Mouse (Mus musculus) liver (tissue): Measurements from ENCODE around the gene Gsta4.
A peak's percentile ranks its signal among the peaks of the same experiment; 100 is the strongest.
"Not testable (repeated sequence)": the region's sequence is repeated elsewhere in the genome, so short reads cannot be mapped to it uniquely, and the experiment has no call there.

Source experiments
- DNase-seq: peaks from one replicate; pipeline ENCODE4 v3.0.0-alpha.2; 2020; ENCODE audit warnings: mixed read lengths

The Gsta4 gene

DNA sequence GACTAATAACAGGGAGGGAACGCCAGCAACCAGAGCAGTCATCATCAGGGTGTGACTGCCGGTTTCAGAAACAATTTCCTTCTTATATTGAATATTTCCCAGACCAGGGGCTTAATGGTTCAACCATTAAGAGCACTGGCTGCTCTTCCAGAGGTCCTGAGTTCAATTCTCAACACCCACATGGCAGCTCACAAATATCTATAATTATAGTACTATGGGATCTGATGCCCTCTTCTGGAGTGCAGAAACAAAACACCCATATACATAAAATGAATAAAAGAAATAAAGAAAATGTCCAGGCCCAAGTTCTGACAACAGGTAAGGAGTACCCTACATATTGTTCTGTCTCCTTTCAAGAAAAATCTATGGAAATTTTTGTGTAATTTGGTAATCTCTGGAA, 3.5 kb upstream of the Gsta4 start:
- no peak for DNase-seq

DNA sequence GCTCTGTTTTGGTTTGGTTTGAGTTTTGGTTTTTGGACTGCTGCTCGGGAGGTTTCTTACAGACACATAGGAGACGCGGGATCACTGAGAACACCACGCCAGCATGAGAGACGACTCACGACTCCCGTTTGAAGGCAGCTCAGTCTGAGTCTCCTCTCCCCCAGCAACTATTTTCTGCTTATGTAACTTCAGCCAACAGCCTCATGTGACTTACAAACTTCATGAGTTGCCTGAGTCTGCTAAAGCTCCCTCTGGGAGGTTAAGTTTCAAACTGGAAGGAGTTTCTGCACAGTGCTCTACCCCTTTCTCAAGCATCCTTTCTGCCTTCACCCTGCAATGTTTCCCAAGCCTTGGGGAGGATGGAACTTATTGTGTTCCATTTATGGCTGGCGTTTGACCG, 3.1 kb downstream of the Gsta4 start:
- DNase-seq = no peak

DNA sequence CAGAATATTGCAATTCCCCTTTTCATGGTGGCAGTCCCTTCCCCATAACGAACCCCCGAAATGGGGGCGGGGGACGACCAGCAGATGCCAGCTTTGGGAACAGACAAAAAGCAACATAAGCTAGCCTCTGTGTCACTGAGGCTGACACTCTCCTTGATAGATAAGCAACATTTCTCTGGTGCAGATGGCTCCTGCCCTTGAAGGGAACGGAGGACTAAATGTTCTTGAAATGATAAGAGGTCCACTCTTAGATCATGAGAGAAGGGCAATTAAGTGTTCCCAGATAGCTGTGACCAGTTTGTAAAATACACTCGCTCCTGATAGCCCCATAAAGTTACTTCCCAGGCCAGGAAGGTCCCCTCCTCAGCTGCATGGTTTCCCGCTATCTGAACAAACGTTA, 6.3 kb downstream of the Gsta4 start:
- DNase-seq = peak; percentile 39

DNA sequence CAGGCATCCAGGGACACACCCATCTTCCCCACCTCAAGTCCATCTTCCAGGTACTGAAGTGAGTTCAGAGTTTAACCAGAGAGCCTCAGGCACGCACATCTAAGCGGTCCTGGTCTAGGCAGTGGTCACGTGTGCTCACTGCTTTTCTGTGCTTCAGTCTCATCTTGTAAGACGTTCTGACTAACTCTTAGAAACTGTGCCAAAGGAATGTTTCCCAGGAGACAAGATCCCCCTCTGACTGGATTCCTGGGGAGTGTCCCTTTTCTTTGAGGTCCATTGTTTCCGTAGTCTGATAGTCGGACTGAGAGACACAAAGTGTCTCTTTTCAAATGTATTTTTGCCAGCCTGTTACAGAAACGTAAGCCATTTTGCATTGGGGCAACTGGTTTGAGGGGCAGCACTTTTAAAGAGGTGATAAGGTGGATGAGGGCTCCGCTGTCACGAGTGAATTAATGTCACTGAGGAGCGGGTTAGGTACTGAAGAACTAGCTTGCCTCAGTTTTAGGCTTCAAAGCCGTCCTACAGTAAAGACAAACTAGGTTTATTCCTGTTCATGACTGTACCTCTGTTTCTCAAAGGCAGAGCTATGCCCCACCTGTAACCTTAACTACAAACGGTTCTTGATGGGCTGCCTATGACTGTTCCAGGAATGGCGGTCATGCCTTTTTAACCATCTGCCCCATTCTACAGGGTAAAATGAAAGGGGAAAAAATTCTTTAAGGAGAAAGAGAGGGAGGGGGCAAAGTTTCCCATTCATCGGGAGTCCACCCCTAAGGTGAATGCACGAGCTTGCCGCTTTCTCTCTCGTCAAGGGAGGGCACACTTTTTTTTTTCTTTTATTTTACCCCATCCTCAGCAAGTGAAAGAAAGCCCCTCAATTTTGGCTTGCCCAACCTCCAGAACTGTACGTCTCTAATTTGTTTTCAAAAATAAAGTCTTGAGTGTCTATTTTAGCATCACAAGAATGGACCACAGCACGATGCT, 8.4 kb downstream of the Gsta4 start:
- no peak for DNase-seq

DNA sequence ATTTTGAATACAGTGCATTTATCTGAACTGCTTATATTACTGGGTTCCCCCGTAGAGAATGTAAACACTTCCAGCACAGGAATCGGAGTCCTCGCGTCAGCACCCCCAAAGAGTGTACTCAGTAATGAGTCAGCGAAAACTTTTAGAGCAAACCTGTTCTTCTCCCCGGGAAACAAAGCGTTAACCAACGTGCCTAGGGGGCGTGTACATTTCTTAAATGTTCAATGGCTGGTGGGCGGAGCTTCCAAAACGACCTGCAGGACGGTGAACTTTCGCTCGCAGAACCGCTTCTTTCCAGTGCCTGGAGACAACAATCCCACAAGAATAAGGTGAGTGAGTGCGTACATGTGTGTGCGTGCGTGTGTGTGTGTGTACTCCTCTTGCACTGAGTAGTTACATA, 9.2 kb downstream of the Gsta4 start:
- peak; percentile 91 for DNase-seq

DNA sequence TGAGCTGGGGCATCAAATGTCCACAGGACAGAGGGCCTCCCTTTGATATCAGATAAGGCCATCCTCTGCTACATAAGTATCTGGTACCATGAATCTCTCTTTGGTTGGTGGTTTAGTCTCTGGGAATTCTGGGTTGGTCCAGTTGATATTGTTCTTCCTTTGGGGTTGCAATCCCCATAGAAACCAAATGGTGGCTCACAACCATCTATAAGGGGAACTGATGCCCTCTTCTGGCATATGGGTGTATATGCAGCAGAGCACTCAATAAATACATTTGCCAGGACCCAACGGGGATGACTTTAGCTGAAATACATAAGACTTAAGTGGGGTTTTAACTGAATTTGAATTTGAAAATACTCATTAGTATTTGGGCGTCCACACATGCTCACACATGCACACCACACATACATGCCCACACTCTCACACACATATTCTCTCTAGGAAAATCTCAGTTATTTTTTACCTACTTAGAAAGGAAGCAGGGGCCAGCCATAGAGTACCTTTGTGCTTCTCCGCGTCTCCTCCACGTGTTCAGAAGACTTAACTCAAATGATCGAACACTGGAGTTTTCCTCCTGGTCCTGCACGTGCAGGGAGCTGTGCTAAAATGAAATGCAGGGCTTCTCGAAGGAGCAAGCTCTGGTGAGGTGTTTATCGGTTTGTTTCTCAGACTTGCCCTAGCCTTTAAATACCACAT, 11.5 kb downstream of the Gsta4 start:
- peak; percentile 36 for DNase-seq

DNA sequence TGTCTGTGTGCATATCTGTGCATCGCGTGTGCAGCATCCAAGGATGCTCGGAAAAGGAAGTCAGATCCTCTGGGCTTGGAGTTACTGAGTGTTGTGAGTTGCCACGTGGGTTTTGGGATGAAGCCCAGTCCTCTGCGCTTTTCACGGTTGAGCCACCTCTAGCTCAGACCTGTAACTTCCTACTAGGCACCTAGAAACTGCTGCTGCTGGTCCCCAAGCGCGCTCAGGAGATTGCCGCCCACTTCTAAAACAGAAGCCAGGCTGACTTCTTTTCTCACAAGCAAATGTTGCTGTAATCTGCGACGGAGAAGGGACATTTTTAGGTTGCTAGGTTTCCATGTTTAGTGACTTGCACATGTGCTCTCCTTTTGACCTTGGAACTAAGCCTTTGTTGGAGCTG, 12.5 kb downstream of the Gsta4 start:
- no peak for DNase-seq

DNA sequence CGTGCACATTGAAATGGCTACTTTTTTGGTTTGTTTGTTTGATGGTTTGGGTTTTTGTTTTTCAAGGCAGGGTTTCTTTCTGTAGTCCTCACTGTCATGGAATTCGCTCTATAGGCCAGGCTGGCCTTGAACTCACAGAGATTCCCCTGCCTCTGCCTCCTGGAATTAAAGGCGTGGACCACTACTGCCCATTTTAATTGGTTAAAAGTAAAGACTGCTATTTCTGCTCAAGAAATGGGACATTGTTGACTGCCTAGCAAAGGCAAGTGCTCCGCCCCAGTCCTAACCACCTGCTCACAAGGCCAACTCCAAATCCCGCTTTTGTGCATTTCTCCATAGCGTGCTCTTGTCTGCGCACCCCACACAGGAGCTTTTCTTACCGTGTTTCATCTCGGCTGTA, 15.2 kb downstream of the Gsta4 start:
- no peak for DNase-seq

DNA sequence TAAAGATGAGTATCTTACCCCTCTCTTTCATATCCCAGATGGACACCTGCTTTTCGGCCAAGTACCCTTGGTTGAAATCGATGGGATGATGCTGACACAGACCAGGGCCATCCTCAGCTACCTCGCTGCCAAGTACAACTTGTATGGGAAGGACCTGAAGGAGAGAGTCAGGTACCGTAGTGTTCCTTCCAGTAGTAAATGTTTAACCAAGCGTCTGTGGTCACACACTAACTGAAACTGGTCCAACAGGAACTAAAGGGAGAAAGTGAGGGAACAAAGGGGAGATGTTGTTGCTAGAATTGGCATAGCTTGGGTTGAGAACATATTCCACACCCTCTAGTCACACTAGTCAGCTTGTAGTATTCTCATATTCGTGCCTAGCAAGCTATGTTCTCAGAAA, 21.6 kb downstream of the Gsta4 start:
- DNase-seq = no peak

DNA sequence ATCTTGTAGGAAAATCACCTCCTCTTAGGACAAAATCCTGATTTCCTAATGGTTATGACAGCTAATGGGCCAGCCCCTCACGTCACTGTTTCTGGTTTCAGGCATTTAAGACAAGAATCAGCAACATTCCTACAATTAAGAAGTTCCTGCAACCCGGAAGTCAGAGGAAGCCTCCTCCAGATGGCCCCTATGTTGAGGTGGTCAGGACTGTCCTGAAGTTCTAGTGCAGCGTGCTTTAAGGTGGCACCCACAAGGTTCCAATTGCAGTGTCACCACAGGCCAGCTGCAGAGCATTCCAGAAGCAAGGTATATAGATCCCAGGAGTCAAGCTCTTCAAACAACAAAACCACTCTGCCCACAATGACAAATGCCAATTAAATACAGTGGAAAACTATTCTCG, 26.4 kb downstream of the Gsta4 start:
- no peak for DNase-seq

DNA sequence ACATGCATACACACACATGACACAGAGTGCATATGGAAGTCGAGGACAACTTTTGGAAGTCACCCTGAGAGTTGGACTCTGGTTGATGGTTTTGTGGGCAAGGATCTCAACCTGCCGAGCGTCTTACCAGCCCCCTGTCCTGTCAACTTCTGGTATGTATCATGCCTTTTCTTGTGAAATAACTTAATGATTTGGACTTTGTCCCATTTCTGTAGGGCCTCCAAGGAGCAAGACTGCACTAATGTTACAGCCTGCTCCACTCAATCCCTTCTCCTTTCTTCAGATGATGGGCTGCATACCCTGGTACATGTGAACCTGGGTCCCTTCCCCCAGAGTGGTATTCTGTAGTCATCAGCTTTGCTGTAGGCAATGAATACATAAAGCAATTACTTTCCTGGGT, 27.5 kb downstream of the Gsta4 start:
- no peak for DNase-seq

DNA sequence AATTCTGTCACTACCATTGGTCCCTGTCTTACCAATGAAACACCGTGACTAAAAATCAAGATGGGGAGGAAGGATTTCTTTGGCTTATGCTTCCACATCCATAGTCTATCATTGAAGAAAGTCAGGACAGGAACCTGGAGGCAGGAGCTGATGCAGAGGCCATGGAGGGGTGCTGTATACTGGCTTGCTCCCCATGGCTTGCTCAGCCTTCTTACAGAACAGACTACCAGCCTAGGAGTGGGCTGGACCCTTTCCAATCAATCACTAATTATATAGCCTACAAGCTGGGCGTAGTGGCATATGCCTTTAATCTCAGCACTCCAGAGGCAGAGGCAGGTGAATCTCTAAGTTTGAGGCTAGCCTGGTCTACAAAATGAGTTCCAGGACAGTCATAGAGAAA, 28.2 kb downstream of the Gsta4 start:
- no peak for DNase-seq

DNA sequence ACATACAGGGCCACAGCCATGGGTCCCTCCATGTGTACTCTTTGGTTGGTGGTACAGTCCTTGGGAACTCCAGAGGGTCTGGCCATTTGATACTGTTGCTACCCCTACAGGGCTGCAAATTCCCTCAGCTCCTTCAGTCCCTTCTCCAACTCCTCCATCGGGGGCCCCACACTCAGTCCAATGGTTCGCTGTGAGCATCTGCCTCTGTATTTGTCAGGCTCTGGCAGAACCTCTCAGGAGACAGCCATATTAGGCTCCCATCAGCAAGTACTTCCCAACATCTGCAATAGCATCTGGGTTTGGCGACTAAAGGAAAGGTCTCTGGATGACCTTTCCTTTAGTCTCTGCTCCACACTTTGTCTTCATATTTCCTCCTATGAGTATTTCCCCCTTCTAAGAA, 28.9 kb downstream of the Gsta4 start:
- no peak for DNase-seq

DNA sequence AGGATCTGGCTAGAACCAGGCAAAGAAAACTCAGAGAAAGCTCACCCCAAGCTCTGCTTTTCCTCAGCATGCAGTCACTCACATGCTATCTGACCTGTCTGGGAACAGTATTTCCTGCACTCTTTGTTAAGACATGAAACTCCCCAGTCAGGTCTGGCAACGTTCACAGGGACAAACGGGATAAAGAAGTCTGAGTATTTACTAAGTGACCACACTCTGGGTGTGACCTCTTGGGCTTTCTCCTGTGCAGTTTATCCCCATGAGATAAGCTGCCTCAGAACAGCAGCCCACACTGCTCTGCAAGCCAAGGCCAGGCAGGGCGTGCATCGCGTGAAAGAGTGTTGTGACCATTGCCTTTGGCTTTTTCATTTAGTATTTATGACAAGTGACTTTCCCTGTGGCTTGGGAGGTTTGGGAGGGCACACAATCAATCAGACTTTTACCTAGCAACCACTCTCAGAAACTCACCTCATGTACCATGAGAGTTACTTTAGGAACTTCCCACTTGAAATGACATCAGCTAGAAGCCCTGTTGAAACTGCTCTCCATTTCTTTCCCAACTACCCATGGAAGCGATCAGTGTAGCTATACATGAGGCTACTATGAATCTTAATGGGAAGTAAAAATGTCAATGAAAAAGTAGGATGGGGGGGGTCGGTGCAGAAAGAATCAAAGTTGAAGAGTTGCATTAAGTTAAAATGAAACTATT, 29.9 kb downstream of the Gsta4 start:
- DNase-seq = no peak

DNA sequence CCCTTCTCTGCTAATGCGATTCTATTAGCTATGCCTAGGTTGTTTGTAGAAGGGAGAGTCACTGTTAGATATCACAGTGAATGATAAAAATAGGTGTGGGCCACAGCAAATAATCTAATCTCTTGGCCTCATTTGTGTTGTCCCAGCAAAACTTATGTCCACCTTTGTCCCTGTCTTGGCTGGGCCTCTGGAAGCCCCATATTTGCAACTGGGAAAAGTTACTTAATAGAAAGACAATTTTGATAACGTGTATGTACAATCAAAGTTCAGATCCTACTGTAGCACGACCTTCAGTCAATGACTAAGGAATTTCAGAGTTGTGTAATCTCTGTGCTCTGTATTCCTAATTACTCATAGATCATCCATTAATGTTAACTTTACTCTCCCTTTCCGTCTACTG, 34.5 kb downstream of the Gsta4 start:
- DNase-seq = no peak

DNA sequence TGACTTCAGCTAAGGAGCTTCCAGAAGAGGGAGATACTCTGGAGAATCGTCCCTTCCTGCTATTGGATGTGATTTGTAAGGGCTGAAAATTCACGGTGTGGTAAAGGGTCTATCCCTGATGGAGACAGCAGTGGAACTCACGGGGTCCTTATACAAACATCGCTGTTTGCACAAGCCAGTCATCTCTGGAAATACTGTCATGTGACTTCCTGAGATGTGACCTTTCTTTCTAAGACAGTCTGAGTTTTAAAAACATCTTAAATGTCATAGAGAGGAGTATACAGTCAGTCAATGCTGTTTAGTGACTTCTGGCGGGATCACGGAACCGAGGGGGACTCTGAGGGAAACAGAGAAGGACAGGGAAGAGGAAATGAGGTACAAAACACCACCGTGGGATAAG, 40.0 kb downstream of the Gsta4 start:
- DNase-seq = no peak

DNA sequence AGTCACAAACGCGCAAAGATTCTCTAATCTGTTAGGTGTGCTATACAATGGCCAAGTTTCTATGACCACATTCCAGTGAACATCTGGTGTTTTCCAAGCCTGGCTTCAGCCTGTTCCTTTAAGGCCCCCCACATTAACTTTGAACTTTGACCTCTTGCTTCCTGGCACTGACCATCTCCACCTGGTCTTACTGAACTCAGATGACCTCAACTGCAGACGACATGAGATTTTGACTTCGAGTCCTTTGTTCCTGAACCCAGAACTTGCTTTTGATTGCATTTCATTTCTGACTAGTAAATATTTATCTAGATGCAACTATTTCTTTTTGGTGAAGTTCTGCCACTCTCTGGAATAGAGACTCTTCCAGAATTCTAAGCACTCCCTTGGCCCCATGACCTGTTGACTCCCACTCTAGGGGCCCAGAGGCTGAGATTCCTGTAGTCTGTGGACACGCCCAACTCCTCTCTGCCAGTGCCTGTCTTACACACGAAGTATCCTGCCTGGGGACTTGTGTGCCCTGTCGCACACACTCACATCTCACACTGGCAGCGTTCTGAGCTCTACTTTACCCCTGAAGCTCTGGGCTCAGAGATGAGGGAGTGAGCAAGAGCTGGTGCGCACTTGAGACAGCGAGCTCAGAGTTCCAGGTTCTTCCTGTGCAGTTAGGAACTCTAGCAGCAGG, 40.8 kb downstream of the Gsta4 start:
- no peak for DNase-seq

DNA sequence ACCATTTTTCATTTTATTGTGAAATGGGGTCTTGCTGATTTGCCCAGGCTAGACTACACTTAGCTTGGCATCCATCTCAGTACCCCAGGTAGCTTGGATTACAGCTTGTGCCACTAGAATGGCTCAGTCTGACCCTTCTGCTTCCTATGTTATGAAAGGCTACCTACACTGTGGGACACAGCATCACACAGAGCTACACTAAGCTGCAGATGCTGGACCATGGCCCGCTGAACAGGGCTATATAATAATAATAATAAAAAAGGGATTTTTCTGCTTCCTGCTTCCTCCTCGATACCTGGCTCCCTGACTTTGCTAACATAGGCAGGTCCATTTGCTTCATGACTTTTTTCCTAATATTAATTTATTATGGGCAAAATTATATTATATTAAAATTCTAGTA, 41.8 kb downstream of the Gsta4 start:
- DNase-seq = no peak

DNA sequence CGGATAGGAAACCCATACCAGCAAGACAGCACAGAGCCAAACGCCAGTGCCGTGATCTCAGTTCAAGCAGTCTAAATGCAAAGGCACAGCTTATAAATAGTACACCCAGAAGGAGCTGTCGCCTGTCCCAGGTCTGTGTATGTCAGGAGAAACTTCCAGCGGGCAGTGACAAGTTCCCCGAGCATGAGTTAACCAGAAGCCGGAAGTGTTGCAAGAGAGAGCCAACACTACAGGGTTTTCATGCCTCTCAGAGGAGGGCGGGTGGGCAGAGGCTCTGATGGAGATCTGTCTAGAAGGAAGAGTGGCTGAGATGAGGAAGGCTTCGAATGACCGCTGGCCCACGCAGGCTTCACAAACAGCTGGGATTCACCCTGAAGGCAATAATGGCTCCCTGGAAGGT, 42.7 kb downstream of the Gsta4 start:
- DNase-seq = peak; percentile 12

DNA sequence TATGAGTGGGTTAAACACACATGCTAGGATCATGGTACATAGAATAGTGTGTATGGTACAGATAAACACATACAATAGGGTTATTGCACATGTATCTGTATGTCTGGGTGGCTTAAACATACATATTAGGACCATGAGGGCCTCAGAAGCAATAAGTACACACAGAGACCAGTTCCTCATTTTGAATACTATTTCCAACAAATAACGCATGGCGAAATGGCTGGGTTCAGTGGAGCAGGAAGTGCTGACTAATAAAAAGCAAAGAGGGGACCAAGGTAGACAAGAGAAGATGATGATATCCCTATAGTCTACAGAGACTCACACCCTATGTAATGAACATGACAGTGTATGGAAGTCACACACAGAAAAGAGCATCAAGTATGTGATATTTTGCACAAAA, 45.5 kb downstream of the Gsta4 start:
- DNase-seq = no peak

DNA sequence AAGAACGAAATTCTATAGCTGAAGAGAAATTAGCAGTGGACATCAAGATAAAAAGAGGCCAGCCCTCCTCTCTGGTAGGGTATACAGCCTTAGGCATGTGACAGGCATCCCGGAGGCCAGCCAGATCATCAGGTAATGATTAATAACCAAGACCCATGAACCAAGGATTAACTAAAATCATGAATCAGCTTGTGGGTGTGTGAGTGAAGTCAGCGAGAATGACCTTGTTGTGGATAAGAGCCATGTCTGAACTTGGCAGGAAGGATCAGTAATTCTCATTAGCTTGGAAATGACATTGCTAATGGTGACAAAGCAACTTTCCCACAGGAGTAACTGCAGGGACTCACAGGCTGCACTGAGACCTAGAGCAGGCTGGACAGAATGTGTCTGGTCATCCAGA, 47.1 kb downstream of the Gsta4 start:
- not testable (repeated sequence) for DNase-seq

DNA sequence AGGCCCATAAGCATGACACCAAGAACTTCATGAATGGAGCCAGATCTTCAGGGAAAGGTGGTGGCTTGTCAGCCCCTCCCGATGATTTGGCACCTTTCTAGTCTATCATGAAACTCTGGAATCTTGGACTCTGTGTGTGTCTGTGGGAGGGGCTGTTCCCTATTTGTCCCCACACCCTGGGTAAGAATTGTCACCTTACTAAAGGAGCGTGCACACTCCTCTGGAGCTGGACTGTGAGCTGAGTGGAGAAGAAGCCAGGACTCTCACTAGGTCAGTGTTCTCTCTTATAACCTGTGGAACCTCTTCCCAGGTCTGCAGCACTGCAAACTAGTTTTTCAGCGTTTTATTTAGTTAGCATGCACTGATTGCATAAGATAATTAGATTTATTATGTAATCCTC, 47.9 kb downstream of the Gsta4 start, which contains the start of gene Gsta1:
Gene Gsta1 (plus strand): TSS at position 196 of the 400 bp plus-strand sequence.
- DNase-seq = not testable (repeated sequence)

DNA sequence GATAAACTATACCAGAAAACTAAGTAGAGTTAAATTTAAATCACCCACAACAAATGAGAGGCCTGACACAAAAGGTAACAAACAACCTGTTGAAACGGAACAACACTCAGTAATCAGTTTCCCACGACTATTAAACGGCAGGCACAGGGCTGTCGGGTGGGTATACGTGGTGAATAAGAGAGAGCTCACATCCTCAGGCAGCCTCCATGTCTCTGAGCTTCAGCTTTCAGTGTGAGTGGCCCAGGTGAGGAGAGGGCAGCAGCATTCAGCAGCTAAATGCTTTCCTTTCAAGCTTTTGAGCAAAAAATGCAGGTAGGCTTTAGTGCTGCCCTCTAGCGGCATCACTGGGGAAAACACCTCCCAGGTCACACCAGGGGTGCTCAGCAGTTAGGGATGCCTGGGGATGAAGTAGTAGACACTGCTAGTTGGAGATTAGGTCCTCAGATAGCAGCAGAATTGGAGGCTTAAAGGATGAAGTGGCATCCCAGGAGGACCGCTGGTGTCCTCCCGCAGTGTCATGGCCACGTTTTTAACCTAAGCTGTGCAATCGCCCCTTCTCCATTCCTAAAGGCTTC, 50.6 kb downstream of the Gsta4 start:
- DNase-seq = not testable (repeated sequence)
